In genomic region chr1:93377307-93377706, GRCm38 (mm10) we compare ENCODE assay signal across 30 mouse cellular contexts. TPM values are rescaled to one million over a fixed set of nuclear protein-coding genes. Genes with fewer than 3 reads are reported as not detected.
"Had no signal": no experiment of that assay in that cellular context is flagged by ENCODE, and none has a peak within 500 bp of the region (broad histone marks: within the 10 kb centered on the region; RNA-seq: fewer than 3 reads in every experiment).

No protein-coding gene starts in this region.

- H3K4me3 ChIP-seq: heart, embryonic 10.5 days; heart, embryonic 12.5 days; hindbrain, embryonic 10.5 days; hindbrain, embryonic 12.5 days; intestine, embryonic 15.5 days; layer of hippocampus, adult 2 months; left cerebral cortex, adult 2 months; limb, embryonic 10.5 days; limb, embryonic 12.5 days; liver, embryonic 15.5 days had no signal

- H3K27me3 ChIP-seq: heart, embryonic 12.5 days; intestine, embryonic 15.5 days; limb, embryonic 12.5 days; liver, embryonic 15.5 days had no signal

- H3K4me2 ChIP-seq: heart, embryonic 12.5 days; hindbrain, embryonic 12.5 days; hindbrain, embryonic 14.5 days; intestine, embryonic 15.5 days; limb, embryonic 12.5 days; liver, embryonic 15.5 days had no signal

- H3K9me3 ChIP-seq: heart, embryonic 10.5 days; heart, embryonic 12.5 days; hindbrain, embryonic 10.5 days; intestine, embryonic 15.5 days; limb, embryonic 10.5 days; limb, embryonic 12.5 days; liver, embryonic 15.5 days had no signal

- H3K4me1 ChIP-seq: heart, embryonic 10.5 days; heart, embryonic 12.5 days; limb, embryonic 10.5 days; limb, embryonic 12.5 days; liver, embryonic 15.5 days had no signal

- ATAC-seq: hindbrain, embryonic 16.5 days; inflammation-experienced regulatory T-cells, adult 6 months; intestine, embryonic 15.5 days; intestine, postnatal 0 days had no signal

- H3K27ac ChIP-seq: heart, embryonic 10.5 days; hindbrain, embryonic 10.5 days; hindbrain, embryonic 12.5 days; hindbrain, embryonic 14.5 days; intestine, embryonic 15.5 days; layer of hippocampus, adult 2 months; left cerebral cortex, adult 2 months; limb, embryonic 10.5 days; limb, embryonic 12.5 days; liver, embryonic 15.5 days had no signal

- DNase-seq: gastrocnemius, postnatal 14 days; gastrocnemius, postnatal 36 days; heart, adult 18-20 months; heart, postnatal 10 days; heart, postnatal 4 days; kidney, adult 18-20 months; kidney, adult 8-10 months; kidney, postnatal 10 days; kidney, postnatal 25 days; kidney, postnatal 4 days had no signal

- H3K9ac ChIP-seq: heart, embryonic 12.5 days; hindbrain, embryonic 12.5 days; hindbrain, embryonic 14.5 days; intestine, embryonic 15.5 days; limb, embryonic 12.5 days; liver, embryonic 15.5 days had no signal

- H3K36me3 ChIP-seq: heart, embryonic 10.5 days; heart, embryonic 12.5 days; hindbrain, embryonic 10.5 days; hindbrain, embryonic 12.5 days; intestine, embryonic 15.5 days; limb, embryonic 10.5 days; limb, embryonic 12.5 days; liver, embryonic 15.5 days had no signal

RNA-seq across cellular contexts. Expression of gene Ano7, which starts 3.6 kb away (rescaled TPM):
- total RNA-seq: gastrocnemius, adult 18-20 months; gastrocnemius, adult 8-10 months; gastrocnemius, postnatal 14 days; gastrocnemius, postnatal 36 days; granulocyte monocyte progenitor cell, adult 5-6 weeks; heart, adult 18-20 months; heart, adult 8-10 months; heart, postnatal 10 days; heart, postnatal 25 days; heart, postnatal 4 days; layer of hippocampus, adult 2 months; liver, adult 2 months had no signal
